Mouse (Mus musculus) cerebellum, adult 2 months (tissue): ENCODE results near the gene Ap1b1.

Source experiments
- CTCF ChIP-seq: fragments of 200-500 bp; IDR thresholded peaks from 2 replicates; pipeline ENCODE4 v1.5.1; 2011; ENCODE audit warnings: low read depth, mild to moderate bottlenecking, control low read depth, low read length, moderate library complexity, borderline replicate concordance; ENCODE audit not compliant: insufficient read depth
- POLR2A ChIP-seq: fragments of 200-500 bp; IDR thresholded peaks from 2 replicates; pipeline ENCODE4 v1.6.1; 2011; ENCODE audit warnings: low read length, control low read depth, borderline replicate concordance; ENCODE audit not compliant: insufficient read depth

DNA sequence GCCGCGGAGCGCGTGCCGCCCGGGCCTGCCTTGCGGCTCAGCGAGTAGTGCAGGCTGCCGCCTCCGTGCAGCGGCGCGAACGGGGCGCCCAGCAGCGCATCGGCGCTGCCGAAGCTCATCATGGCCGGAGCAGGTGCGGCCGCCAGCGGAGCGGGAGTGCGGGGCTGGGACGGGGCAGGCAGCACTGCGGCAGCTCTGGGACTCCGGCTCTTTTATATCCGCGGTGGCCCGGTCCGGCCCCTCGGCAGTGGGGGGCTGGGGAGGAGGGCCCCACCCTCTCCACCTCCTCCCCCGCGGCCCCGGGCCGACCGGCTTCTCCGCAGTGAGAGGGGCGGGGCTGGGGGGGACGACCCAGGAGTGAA is 38.8 kb upstream of the Ap1b1 start, which contains the start of gene Nefh:
- TF ChIP-seq CTCF (no peak), POLR2A (no peak)
